Mouse (Mus musculus) intestine, embryonic 16.5 days (tissue): Measurements from ENCODE around the gene Galnt6. TPM values are rescaled to one million over a fixed set of nuclear protein-coding genes. Genes with fewer than 3 reads are reported as not detected.

ENCODE experiments used
- ATAC-seq: fragments of 200-750 bp; cut with Nextera tagmentation; 2 replicates; pipeline ENCODE4 v1.8.0; 2017; ENCODE audit warnings: moderate TSS enrichment, moderate library complexity
- H3K27ac ChIP-seq: fragments of 300-500 bp; sonication (generic); 2 replicates; pipeline ENCODE4 v1.5.1; 2014; ENCODE audit warnings: mild to moderate bottlenecking, low read length
- H3K27me3 ChIP-seq: fragments of 300-500 bp; sonication (generic); replicated peaks from 2 replicates; pipeline ENCODE4 v1.6.1; 2014; ENCODE audit warnings: low read length, control low read depth, mixed read lengths; ENCODE audit not compliant: control insufficient read depth, insufficient read depth
- H3K36me3 ChIP-seq: fragments of 300-500 bp; sonication (generic); 2 replicates; pipeline ENCODE4 v1.6.1; 2014; ENCODE audit warnings: low read length, control low read depth; ENCODE audit not compliant: control insufficient read depth, insufficient read depth
- H3K4me1 ChIP-seq: fragments of 300-500 bp; sonication (generic); 2 replicates; pipeline ENCODE4 v1.6.1; 2014; ENCODE audit warnings: low read length, control low read depth, mixed read lengths; ENCODE audit not compliant: control insufficient read depth, insufficient read depth
- H3K4me2 ChIP-seq: fragments of 300-500 bp; sonication (generic); 2 replicates; pipeline ENCODE4 v1.6.1; 2014; ENCODE audit warnings: low read depth, low read length, control low read depth
- H3K4me3 ChIP-seq: fragments of 300-500 bp; sonication (generic); 2 replicates; pipeline ENCODE4 v1.5.1; 2014; ENCODE audit warnings: mild to moderate bottlenecking, low read length
- H3K9ac ChIP-seq: fragments of 300-500 bp; sonication (generic); 2 replicates; pipeline ENCODE4 v1.6.1; 2014; ENCODE audit warnings: low read depth, low read length
- H3K9me3 ChIP-seq: fragments of 300-500 bp; sonication (generic); 2 replicates; pipeline ENCODE4 v1.6.1; 2016; ENCODE audit warnings: low read length, control low read depth; ENCODE audit not compliant: control insufficient read depth
- WGBS: fragments of 180-500 bp; shearing (Covaris S2); extraction: QIAGEN DNeasy Blood & Tissue Kit; methylation state at CpG from one replicate; pipeline ENCODE4 v1.1.7; 2014; 5-methylcytosine and 5-hydroxymethylcytosine counted together
- polyA plus RNA-seq: library from polyadenylated mRNA; unstranded; fragments of >200 nt; fragmentation: Nextera tagmentation; extraction: Ambion mirVana; gene quantifications from 2 replicates; pipeline ENCODE4 v1.2.1, GENCODE M21; 2015

Gene Galnt6
- polyA plus RNA-seq, 1 experiment from 2014 or later = 7.6 TPM

- 86% methylated on average over 13 of the region's 13 CpGs for WGBS
- no peak for ATAC-seq
- H3K27me3 ChIP-seq = peaks cover 9% of the 10 kb centered on the region; the same call in 1 of the 2 replicates
Measured at GRCm38 (mm10) chr15:100767851-100768250, 38.7 kb upstream of the Galnt6 start.

GRCm38 (mm10) chr15:100766826-100767225 lies 37.6 kb upstream of the Galnt6 start:
- H3K36me3 ChIP-seq = no peaks in the 10 kb centered on the region
- no peak overlapping the region for H3K9ac ChIP-seq
- 77% methylated on average over 9 of the region's 9 CpGs for WGBS
- H3K27ac ChIP-seq = no peak overlapping the region
- H3K4me1 ChIP-seq = peaks cover 6% of the 10 kb centered on the region
- no peak for ATAC-seq
- H3K27me3 ChIP-seq = peaks cover 9% of the 10 kb centered on the region; the same call in 1 of the 2 replicates
- H3K4me3 ChIP-seq = no peak overlapping the region
- H3K4me2 ChIP-seq = no peak overlapping the region
- no peaks in the 10 kb centered on the region for H3K9me3 ChIP-seq

More at GRCm38 (mm10) chr15:100767851-100768250, 38.7 kb upstream of the Galnt6 start:
- Histone ChIP-seq H3K4me3 (no peak overlapping the region), H3K9ac (no peak overlapping the region), H3K4me1 (no peaks in the 10 kb centered on the region), H3K4me2 (no peak overlapping the region), H3K9me3 (no peaks in the 10 kb centered on the region), H3K27ac (no peak overlapping the region), H3K36me3 (no peaks in the 10 kb centered on the region)

GRCm38 (mm10) chr15:100764163-100764951 lies 35.2 kb upstream of the Galnt6 start:
- ATAC-seq = no peak
- H3K4me1 ChIP-seq = peaks cover 15% of the 10 kb centered on the region
- H3K27me3 ChIP-seq = peaks cover 9% of the 10 kb centered on the region; the same call in 1 of the 2 replicates
- WGBS = 77% methylated on average over 16 of the region's 16 CpGs
- H3K9ac ChIP-seq = no peak overlapping the region
- no peaks in the 10 kb centered on the region for H3K9me3 ChIP-seq
- H3K4me2 ChIP-seq = no peak overlapping the region
- H3K4me3 ChIP-seq = no peak overlapping the region
- H3K27ac ChIP-seq = no peak overlapping the region
- H3K36me3 ChIP-seq = no peaks in the 10 kb centered on the region

- Histone ChIP-seq H3K4me1 (peaks cover 15% of the 10 kb centered on the region), H3K36me3 (no peaks in the 10 kb centered on the region), H3K4me3 (no peak overlapping the region), H3K27ac (no peak overlapping the region), H3K27me3 (peaks cover 9% of the 10 kb centered on the region; the same call in 1 of the 2 replicates), H3K9ac (no peak overlapping the region), H3K4me2 (peak overlapping the region; percentile 97; the same call in 1 of the 2 replicates), H3K9me3 (no peaks in the 10 kb centered on the region)
- no peak for ATAC-seq
- WGBS = 49% methylated on average over 8 of the region's 8 CpGs
Measured at GRCm38 (mm10) chr15:100762649-100763048, 33.5 kb upstream of the Galnt6 start.

- H3K27me3 ChIP-seq = peaks cover 6% of the 10 kb centered on the region; the same call in 1 of the 2 replicates
- no peaks in the 10 kb centered on the region for H3K36me3 ChIP-seq
- H3K27ac ChIP-seq = peak within 1 kb of the TSS; percentile 30
- peak within 1 kb of the TSS; percentile 68 for H3K4me3 ChIP-seq
- H3K4me2 ChIP-seq = peak within 1 kb of the TSS; percentile 97
- ATAC-seq = peak; percentile 93
- WGBS = under 1% methylated on average over 55 of the region's 64 CpGs
- peaks cover 15% of the 10 kb centered on the region for H3K4me1 ChIP-seq
- H3K9me3 ChIP-seq = no peaks in the 10 kb centered on the region
- H3K9ac ChIP-seq = peak within 1 kb of the TSS; percentile 64
Measured at GRCm38 (mm10) chr15:100761419-100762185, 32.4 kb upstream of the Galnt6 start, which contains the start of gene Slc4a8. TSS of gene Slc4a8 (plus strand) at chr15:100761747.

GRCm38 (mm10) chr15:100761036-100761418 lies 31.9 kb upstream of the Galnt6 start:
- peak overlapping the region; percentile 68 for H3K4me3 ChIP-seq
- H3K27me3 ChIP-seq = peaks cover 4% of the 10 kb centered on the region; the same call in 1 of the 2 replicates
- ATAC-seq = no peak
- H3K4me1 ChIP-seq = peaks cover 15% of the 10 kb centered on the region
- H3K9ac ChIP-seq = peak overlapping the region; percentile 39; the same call in 1 of the 2 replicates
- H3K27ac ChIP-seq = peak overlapping the region; percentile 30
- H3K9me3 ChIP-seq = no peaks in the 10 kb centered on the region
- no peaks in the 10 kb centered on the region for H3K36me3 ChIP-seq
- peak overlapping the region; percentile 97 for H3K4me2 ChIP-seq
- 15% methylated on average over 9 of the region's 9 CpGs for WGBS

- WGBS = 85% methylated on average over 10 of the region's 10 CpGs
- Histone ChIP-seq H3K4me1 (peaks cover 24% of the 10 kb centered on the region), H3K27me3 (no peaks in the 10 kb centered on the region), H3K27ac (no peak overlapping the region), H3K9ac (no peak overlapping the region), H3K4me3 (no peak overlapping the region), H3K9me3 (no peaks in the 10 kb centered on the region), H3K4me2 (no peak overlapping the region), H3K36me3 (no peaks in the 10 kb centered on the region)
- no peak for ATAC-seq
Measured at GRCm38 (mm10) chr15:100759286-100759685, 30.1 kb upstream of the Galnt6 start.

GRCm38 (mm10) chr15:100757527-100757978 lies 28.4 kb upstream of the Galnt6 start:
- Histone ChIP-seq H3K36me3 (no peaks in the 10 kb centered on the region), H3K4me1 (peaks cover 29% of the 10 kb centered on the region), H3K4me2 (0 out of 2 replicates have a peak overlapping the region, but pooled peaks have one; percentile 2), H3K27me3 (no peaks in the 10 kb centered on the region), H3K9me3 (no peaks in the 10 kb centered on the region), H3K27ac (no peak overlapping the region), H3K9ac (peak overlapping the region; percentile 37; the same call in 1 of the 2 replicates), H3K4me3 (no peak overlapping the region)
- WGBS = 3% methylated on average over 7 of the region's 7 CpGs
- ATAC-seq = peak; percentile 24
